Mouse (Mus musculus) megakaryocyte, adult 5-6 weeks (primary cell): ENCODE measurements around the gene Adamtsl4. TPM values are rescaled to one million over a fixed set of nuclear protein-coding genes. Genes with fewer than 3 reads are reported as not detected.
A peak's percentile ranks its signal among the peaks of the same experiment; 100 is the strongest.

Experiments used
- ATAC-seq: 2 replicates; pipeline ENCODE4 v1.8.0; 2016; ENCODE audit warnings: mild to moderate bottlenecking, inconsistent platforms; ENCODE audit not compliant: poor library complexity, severe bottlenecking
- total RNA-seq, 2 experiments: library from RNA; stranded (forward) in 1 of 2; stranded (reverse) in 1 of 2; fragments of 153-499, 151-499 nt in 1 of 2; fragments of 221-1000, 200-1000 nt in 1 of 2; gene quantifications; 2 replicates each; pipeline versions ENCODE4 v1.2.3 to v1.2.4; 2015 to 2017

Adamtsl4 gene
- total RNA-seq (2015) (0.85 and 1.3 TPM in 2 replicates), total RNA-seq (2017) (0.59 and 0.77 TPM in 2 replicates)

- ATAC-seq = peak; percentile 97
Measured at GRCm38 (mm10) chr3:95687524-95688421, at the start of gene Adamtsl4. Gene Adamtsl4, minus strand, starts transcription at chr3:95687917.

- no peak for ATAC-seq
Measured at GRCm38 (mm10) chr3:95735071-95735670, 47.5 kb upstream of the Adamtsl4 start.

DNA sequence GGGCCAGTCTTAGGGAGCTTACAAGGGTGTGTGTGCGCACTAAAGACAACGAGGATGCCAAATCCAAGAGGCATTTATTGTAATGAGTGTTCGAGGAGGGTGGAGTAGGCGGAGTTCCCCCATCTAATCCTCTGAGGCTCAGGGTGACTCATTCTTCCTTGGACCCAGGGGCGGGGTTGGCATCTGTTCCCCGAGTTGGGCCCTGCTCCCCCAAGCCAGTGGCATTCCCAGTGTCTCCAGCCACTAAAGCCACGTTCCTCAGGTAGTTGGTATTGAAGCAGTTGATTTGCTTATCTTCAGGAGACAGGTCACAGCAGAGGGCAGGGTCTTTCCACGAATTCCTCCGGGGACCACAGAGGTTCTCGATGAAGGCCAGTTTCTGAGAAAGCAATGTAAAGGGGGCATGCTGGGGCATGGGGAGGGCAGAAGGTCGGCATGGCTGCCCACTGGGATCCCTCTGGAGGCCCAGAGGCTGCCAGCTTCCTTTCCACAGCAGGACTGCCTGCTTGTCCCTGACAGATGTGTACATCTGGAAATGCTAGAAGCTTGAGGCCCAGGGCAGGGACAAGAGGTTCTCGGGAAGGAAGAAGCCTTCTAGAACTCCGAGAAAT lies 46.5 kb upstream of the Adamtsl4 start:
- ATAC-seq = no peak

- peak; percentile 30; the same call in 1 of the 2 replicates for ATAC-seq
Measured at GRCm38 (mm10) chr3:95732744-95733521, 45.2 kb upstream of the Adamtsl4 start.

DNA sequence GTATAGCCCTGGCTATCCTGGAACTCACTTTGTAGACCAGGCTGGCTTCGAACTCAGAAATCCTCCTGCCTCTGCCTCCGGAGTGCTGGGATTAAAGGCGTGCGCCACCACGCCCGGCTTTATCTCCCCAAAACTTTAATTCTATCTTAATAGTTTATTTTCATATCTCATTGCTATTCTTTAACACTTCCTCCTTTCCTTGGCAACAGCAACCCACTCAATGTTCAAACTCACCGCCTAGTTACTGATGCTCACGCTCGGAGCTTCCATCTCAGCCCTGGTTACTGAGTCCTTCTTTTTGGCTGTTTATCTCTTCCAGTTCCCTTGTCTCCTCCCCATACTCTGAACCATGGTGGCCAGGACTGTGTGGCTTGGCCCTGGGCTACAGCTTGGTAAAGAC lies 44.6 kb upstream of the Adamtsl4 start:
- ATAC-seq = no peak

DNA sequence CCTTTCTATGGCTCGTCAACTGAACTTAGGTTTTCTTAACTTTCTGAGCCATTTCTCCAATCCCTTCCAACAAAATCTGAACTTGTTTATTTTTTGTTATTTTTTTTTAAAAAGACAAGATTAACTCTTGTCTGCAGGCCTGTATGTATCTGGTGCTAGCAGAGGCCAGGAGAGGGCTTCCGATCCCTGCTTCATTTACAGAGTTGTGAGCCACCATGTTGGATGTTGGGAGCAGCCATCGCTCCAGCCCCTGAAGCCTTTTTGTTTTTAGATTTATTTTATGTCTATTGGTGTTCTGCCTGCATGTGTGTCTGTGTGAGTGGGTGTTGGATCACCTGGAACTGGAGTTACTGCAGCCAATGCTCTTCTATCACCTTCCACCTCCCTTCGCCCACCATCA lies 44.1 kb upstream of the Adamtsl4 start:
- no peak for ATAC-seq

GRCm38 (mm10) chr3:95730431-95730830 lies 42.7 kb upstream of the Adamtsl4 start:
- ATAC-seq = no peak

DNA sequence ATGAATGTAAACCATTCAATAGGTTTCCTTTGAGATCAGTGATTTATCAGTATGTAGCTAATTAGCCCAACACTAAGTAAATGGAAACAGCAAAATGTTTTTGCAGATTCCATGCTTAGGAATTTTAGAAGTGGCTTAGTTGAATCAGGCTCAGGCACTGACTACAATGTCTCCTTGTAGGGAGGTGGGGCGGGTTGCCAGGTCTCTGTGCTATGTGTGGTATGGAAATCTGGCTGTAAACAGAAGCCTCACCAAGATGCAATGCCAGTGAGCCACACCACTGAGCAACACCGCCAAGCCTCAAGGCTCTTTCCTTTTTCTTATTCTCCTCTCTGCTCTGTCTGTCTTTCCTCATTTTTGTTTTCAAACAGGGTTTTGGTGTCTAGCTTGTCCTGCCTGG lies 41.2 kb upstream of the Adamtsl4 start:
- ATAC-seq = no peak

GRCm38 (mm10) chr3:95726696-95727358 lies 39.1 kb upstream of the Adamtsl4 start:
- no peak for ATAC-seq

- no peak for ATAC-seq
Measured at GRCm38 (mm10) chr3:95725863-95726262, 38.1 kb upstream of the Adamtsl4 start.

- ATAC-seq = no peak
Measured at GRCm38 (mm10) chr3:95722386-95722785, 34.7 kb upstream of the Adamtsl4 start.

GRCm38 (mm10) chr3:95718153-95718552 lies 30.4 kb upstream of the Adamtsl4 start:
- ATAC-seq = no peak

DNA sequence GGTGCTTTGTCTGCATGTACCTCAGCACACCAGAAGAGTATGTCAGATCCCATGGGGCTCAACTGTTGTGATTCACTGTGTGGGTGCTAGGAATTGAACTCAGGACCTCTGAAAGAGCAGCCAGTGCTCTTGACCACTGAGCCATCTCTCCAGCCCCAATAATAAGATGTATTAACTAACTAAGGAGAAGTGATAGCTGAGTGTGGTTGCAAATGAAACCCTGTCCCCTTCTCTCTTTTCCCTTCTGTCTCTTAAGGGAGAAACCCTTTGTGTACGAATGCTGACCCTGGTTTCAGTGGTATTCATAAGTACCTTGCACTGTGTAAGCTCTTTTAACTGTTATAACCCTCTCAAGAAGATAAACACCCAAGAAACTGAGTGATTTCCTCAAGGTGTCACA lies 28.4 kb upstream of the Adamtsl4 start:
- ATAC-seq = no peak

GRCm38 (mm10) chr3:95709967-95710366 lies 22.2 kb upstream of the Adamtsl4 start:
- no peak for ATAC-seq

- peak; percentile 73 for ATAC-seq
Measured at GRCm38 (mm10) chr3:95709044-95709443, 21.3 kb upstream of the Adamtsl4 start.

GRCm38 (mm10) chr3:95707497-95707896 lies 19.8 kb upstream of the Adamtsl4 start:
- ATAC-seq = peak; percentile 75

DNA sequence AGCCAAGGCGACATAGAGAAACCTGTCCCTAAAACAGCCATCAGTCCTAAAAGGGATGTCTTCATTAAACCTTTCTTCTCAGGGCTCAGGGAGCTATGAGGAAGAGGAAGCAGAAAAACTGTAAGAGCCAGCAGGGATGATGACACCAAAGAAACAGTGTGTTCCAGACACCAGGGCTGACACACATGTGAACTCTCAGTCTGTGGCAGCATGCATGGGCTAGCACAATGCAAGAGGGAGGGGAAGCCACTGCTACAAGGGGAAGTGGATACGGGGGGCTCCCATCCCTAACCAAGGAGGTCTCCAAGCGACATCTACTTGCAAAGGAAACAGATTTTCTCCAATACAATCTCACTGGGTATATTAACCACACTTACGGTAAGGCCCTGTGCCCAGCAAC lies 18.6 kb upstream of the Adamtsl4 start:
- peak; percentile 80 for ATAC-seq

DNA sequence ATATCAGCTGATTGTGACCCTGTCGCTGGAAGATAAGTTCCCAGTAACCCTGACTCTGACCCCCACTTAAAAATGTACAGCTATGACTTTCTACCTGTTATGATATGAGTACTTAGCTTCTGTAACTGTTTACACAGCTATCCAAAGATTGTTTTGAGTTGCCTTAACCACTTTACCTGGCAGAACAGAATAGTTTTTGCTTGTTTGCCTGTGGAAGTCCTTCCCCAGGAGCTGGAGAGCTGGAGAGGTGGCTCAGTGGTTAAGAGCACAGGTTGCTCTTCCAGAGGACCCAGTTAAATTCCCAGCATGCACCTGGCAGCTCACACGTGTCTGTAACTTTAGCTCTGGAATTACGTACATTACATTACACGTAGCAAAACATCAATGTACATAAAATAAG lies 16.9 kb upstream of the Adamtsl4 start:
- no peak for ATAC-seq

DNA sequence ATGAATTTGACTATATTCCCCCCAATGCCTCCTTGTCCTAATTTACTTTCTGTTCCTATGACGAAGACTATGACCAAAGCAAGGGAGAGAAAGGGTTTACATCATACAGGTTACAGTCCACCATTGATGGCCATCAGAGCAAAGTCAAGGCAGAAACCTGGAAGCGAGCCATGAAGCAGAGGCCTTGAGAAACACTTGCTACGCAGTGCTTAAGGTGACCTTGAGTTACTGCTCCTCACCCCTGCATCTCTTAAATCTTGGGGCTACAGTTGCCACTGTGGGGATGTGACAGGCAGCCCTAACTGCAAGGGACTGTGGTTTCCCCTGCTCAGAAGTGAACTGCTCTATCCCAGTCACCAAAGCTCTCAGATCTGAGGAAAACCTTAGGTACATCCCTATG lies 15.6 kb upstream of the Adamtsl4 start:
- no peak for ATAC-seq

GRCm38 (mm10) chr3:95701877-95702540 lies 14.3 kb upstream of the Adamtsl4 start:
- peak; percentile 43 for ATAC-seq
